Mouse (Mus musculus): ENCODE measurements at regions not wholly inside any gene's neighbourhood (a gene's known extent, or its start where the extent isn't known, plus 50 kb on each side); places are given as distances from the start of the nearest gene placed in this dataset.

DNA sequence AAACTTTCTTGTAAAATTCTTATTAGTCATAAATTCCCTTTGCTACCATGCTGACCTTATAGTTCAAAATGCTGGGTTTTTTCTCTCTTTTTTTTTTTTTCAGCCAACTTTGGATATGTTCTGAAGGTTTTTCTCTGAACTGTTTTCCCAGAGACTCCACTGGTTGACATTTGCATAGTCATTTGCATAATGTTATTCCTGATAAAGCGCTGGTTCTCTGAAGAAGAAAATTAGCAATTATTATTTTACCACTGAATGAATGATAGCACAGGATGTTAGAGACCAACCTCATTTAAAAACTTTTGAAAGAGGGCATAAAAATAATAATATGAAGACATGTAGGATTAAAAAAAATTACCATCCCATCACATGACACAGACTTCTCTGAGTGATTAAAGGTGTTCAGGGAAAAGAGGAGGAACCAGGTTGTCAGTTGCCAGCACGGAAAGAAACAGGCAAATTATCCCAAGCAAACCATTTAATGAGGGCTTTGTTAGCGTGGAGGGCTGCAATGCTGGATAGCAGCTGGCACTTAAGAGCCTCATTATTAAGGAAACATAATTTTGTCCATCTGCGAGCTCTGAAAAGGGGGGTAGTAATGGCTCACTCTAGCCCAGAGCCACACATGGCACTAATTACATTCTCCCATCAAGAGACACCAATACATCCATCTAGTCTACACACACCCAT is 171.9 kb upstream of the Nabp1 start:
- ATAC-seq (replicated peaks; ENCODE audit: low FRiP score, low TSS enrichment, poor library complexity, severe bottlenecking): no peak

DNA sequence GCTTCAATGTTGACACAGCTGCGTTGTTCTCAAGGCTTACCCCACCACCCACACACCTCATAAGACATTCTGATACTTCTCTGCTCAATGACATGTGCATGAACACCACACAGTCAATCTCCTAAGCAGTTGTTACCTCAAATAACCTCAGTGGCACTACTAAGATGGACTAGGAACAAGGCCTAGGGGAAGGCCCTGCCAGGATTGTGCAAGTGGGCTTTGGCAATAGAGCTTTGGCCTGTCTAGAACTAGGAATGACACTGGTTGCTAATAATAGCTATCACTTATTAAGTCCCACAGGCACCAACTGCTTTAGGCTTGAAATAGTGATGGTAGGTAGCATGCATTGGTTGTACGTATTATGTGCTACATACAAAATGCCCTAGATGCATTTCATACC is 169.7 kb upstream of the Nabp1 start:
- no peak for ATAC-seq (replicated peaks; ENCODE audit: low FRiP score, low TSS enrichment, poor library complexity, severe bottlenecking)

- peak; percentile 84; the same call in 1 of the 2 replicates for ATAC-seq (replicated peaks; ENCODE audit: low FRiP score, low TSS enrichment, poor library complexity, severe bottlenecking)
Observed at GRCm38 (mm10) chr1:51644399-51644798, 166.2 kb upstream of the Nabp1 start.

- ATAC-seq (replicated peaks; ENCODE audit: low FRiP score, low TSS enrichment, poor library complexity, severe bottlenecking): no peak
Observed at GRCm38 (mm10) chr1:51643640-51644039, 165.4 kb upstream of the Nabp1 start.

- ATAC-seq (replicated peaks; ENCODE audit: low FRiP score, low TSS enrichment, poor library complexity, severe bottlenecking): peak; percentile 71; the same call in 1 of the 2 replicates
Observed at GRCm38 (mm10) chr1:51638519-51639302, 160.5 kb upstream of the Nabp1 start.

DNA sequence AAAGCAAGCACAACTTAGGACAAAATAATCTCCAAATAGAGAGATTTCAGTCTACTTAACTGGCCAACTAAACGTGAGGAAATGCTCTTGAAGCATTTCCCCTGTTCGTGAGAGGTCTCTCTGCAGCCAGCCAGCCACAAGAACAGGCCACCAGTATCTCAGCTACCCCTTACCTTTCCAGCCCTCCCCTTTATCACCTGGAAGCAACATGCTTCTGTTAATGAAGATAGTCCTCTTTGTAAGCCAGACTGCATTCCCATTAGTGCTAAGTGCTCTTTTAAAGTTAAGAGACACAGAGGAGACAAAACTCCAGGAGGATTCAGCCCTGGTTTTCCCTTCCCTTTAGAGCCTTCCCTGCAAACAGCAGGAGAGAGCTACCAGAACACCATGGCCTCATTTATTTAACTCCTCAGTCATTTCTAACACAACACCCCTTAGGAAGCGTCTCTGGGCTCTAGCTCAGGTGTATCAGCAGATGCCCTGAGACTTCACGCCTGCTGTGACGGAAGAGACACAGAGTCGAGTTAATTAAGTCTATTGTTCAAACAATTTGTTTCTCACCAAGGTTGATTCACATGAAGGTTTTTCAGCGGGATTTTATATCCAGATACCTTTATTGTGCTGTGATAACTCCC is 157.8 kb upstream of the Nabp1 start:
- ATAC-seq (replicated peaks; ENCODE audit: low FRiP score, low TSS enrichment, poor library complexity, severe bottlenecking): no peak

- no peak for ATAC-seq (replicated peaks; ENCODE audit: low FRiP score, low TSS enrichment, poor library complexity, severe bottlenecking)
Observed at GRCm38 (mm10) chr1:51633795-51634194, 155.6 kb upstream of the Nabp1 start.

DNA sequence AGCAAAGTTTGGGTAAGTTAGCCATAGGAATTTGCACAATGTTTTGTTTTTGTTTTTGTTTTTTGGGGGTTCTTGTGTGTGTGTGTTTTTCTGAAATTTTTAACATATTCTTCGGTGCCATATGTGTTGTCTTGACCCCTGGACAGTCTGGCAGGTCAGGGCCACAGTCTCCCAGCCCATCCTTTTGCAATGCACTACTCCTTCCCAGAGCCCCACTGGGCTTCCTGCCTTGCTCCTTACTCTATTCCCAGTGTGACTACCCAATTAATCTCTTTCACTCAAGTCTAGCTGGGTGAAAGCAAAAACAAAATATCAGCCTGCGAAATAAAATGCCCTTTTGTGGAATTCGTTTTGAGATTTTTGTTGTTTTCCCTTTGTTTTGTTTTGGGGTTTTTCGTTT is 154.6 kb upstream of the Nabp1 start:
- ATAC-seq (replicated peaks; ENCODE audit: low FRiP score, low TSS enrichment, poor library complexity, severe bottlenecking): no peak

GRCm38 (mm10) chr1:51629848-51630247 is 151.6 kb upstream of the Nabp1 start:
- ATAC-seq (replicated peaks; ENCODE audit: low FRiP score, low TSS enrichment, poor library complexity, severe bottlenecking): no peak

GRCm38 (mm10) chr1:51628137-51628793 is 150.0 kb upstream of the Nabp1 start:
- no peak for ATAC-seq (replicated peaks; ENCODE audit: low FRiP score, low TSS enrichment, poor library complexity, severe bottlenecking)

- no peak for ATAC-seq (replicated peaks; ENCODE audit: low FRiP score, low TSS enrichment, poor library complexity, severe bottlenecking)
Observed at GRCm38 (mm10) chr1:51626303-51626702, 148.1 kb upstream of the Nabp1 start.

DNA sequence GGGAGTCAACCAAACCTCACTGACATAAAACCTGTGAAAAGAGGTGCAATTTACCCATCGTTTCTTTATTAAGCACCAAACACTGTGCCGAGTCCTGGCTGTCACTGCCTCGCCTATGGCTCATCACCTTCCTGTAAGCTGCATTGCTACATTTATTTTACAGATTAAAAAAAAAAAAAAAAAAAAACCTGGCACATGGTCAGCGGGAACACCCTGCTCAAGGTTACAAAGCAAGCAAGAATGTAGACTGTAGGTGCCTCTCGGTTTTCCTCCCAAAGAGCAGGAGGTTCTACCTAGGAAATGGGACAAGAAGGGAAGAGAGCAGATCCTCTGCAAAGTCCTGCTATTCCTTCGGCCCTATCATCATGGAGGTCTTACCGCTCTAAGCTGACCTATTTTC is 146.9 kb upstream of the Nabp1 start:
- ATAC-seq (replicated peaks; ENCODE audit: low FRiP score, low TSS enrichment, poor library complexity, severe bottlenecking): no peak

DNA sequence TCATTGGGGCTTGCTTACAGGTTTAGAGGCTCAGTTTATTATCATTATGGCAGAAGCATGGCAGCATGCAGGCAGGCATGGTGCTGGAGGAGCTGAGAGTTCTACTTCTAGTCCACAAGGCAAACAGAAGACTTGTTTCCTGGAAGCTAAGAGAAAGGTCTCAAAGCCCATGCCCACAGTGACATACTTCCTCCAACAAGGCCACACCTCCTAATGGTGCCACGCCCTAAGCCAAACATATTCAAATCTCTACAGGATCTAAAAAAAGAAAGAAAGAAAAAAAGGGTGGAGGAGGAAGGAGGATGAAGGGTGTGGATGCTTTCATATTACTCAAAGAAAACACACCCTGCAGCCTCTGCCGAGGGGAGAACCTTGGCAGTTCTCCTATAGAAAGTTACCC is 146.3 kb upstream of the Nabp1 start:
- ATAC-seq (replicated peaks; ENCODE audit: low FRiP score, low TSS enrichment, poor library complexity, severe bottlenecking): no peak

DNA sequence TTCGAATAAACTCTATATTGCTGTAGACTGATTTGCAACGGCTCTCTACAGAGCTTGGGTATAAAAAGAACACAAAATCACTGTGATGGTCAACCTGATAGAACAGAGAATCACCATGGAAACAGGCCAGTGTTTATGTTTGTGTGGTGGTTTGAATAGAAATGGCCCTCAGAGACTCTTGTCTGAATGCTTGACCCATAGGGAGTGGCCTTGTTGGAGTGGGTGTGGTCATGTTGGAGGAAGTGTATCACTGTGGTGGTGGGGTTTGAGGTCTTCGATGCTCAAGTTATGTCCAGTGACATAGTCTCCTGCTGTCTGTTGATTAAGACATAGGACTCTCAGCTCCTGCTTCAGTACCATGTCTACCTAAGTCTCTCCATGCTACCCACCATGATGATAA is 144.8 kb upstream of the Nabp1 start:
- no peak for ATAC-seq (replicated peaks; ENCODE audit: low FRiP score, low TSS enrichment, poor library complexity, severe bottlenecking)

DNA sequence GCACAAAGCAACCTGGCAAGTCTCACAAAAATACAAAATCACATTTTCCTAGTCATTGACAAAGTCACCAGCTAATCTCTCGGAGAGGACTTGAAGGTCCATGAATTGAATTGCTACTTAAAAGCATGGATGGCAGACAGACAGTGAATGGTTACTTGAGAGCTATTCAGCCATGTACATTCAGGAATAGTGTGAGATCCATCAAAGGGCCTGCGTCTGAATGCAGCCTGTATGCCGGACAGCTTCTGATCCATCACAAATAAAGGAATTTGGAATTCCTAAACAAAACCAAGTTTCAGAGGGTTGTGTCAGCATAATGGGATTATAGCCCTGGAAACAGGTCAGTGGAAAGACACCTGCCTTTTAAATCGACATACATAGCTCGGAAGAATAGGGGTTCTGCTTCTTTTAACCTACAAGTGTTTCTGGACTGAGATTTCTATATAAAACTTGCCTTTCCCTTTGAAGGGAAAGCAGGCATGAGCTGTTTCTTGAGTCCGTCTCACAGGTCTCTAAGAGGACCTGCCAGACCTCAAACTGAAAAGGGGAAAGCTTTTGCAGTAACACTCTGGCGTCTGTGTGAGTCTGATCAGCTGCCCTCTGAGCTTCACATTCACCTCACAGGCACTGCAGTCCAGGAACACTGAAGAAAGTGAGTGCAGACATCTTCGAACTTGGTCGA is 144.1 kb upstream of the Nabp1 start:
- no peak for ATAC-seq (replicated peaks; ENCODE audit: low FRiP score, low TSS enrichment, poor library complexity, severe bottlenecking)

DNA sequence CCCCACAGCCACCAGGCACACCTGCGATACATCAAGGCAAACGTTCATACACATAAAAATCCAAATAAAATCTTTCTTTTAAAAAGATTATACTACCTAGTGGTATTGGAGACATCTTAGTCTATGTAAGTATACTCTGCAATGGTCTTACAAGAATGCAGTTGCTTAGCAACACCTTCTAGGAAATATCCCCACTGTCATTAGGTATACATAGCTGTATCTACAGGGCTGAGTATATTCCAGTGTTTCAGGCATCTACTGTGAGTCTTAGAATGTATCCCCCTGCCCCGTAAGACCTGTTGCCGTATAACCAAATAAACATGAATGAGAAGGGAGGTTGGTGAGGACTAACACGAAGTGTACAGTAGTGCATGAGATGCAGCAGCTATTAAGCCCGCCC is 142.8 kb upstream of the Nabp1 start:
- no peak for ATAC-seq (replicated peaks; ENCODE audit: low FRiP score, low TSS enrichment, poor library complexity, severe bottlenecking)

GRCm38 (mm10) chr1:51617502-51618251 is 139.5 kb upstream of the Nabp1 start:
- no peak for ATAC-seq (replicated peaks; ENCODE audit: low FRiP score, low TSS enrichment, poor library complexity, severe bottlenecking)

- ATAC-seq (replicated peaks; ENCODE audit: low FRiP score, low TSS enrichment, poor library complexity, severe bottlenecking): no peak
Observed at GRCm38 (mm10) chr1:51616091-51616490, 137.9 kb upstream of the Nabp1 start.

DNA sequence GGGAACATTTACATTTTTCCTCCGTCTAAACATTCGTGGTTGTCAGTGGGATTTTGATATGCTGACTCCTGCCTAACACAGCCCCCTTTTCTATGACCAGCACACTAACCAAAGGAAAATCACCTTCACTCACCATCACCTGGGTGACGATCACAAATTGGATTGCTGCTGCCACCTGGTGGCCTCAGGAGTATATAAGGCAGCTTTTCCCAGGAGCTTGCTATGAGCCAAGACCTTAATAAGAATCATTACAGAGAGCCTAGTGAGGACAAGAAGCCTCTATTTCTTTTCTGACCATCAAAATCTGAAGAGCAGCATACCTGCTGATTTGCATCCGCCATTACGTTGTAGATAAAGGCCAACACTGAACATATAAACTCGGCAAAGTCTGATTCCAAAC is 137.3 kb upstream of the Nabp1 start:
- peak; percentile 70; the same call in 1 of the 2 replicates for ATAC-seq (replicated peaks; ENCODE audit: low FRiP score, low TSS enrichment, poor library complexity, severe bottlenecking)
